In genomic region chr17:69196656-69197055, GRCm38 (mm10) we compare ENCODE assay signal across 12 mouse cellular contexts.
DNase-seq lines count a peak whose midpoint lies in the region; ATAC-seq lines count a peak whose summit lies in the region.
"Had no signal": no experiment of that assay in that cellular context is flagged by ENCODE, and none has a peak within 500 bp of the region (broad histone marks: within the 10 kb centered on the region; RNA-seq: fewer than 3 reads in every experiment).

No protein-coding gene starts in this region.

- H3K4me1 ChIP-seq in forebrain, embryonic 12.5 days = peaks cover 27% of the 10 kb centered on the region
- peaks cover 41% of the 10 kb centered on the region for H3K4me1 ChIP-seq in forebrain, embryonic 10.5 days

- H3K27me3 ChIP-seq in forebrain, embryonic 12.5 days = no peaks in the 10 kb centered on the region
- H3K27me3 ChIP-seq in forebrain, embryonic 10.5 days (ENCODE audit: poor library complexity, severe bottlenecking) = no peaks in the 10 kb centered on the region
- H3K27me3 ChIP-seq: hindbrain, embryonic 15.5 days; midbrain, embryonic 12.5 days had no signal

- no peak overlapping the region for H3K4me3 ChIP-seq in forebrain, embryonic 12.5 days (replicated peaks)
- H3K4me3 ChIP-seq in forebrain, embryonic 10.5 days = no peak overlapping the region
- H3K4me3 ChIP-seq: hindbrain, embryonic 15.5 days; midbrain, embryonic 12.5 days had no signal

- 74% methylated on average over 10 of the region's 10 CpGs for WGBS in forebrain, embryonic 12.5 days
- 76% methylated on average over 10 of the region's 10 CpGs for WGBS in forebrain, embryonic 10.5 days

- H3K27ac ChIP-seq in forebrain, embryonic 12.5 days = no peak overlapping the region
- H3K27ac ChIP-seq in forebrain, embryonic 10.5 days = no peak overlapping the region
- H3K27ac ChIP-seq: hindbrain, embryonic 15.5 days; midbrain, embryonic 12.5 days had no signal

- H3K9me3 ChIP-seq in forebrain, embryonic 12.5 days = no peaks in the 10 kb centered on the region
- no peaks in the 10 kb centered on the region for H3K9me3 ChIP-seq in forebrain, embryonic 10.5 days
- H3K9me3 ChIP-seq: hindbrain, embryonic 15.5 days; midbrain, embryonic 12.5 days had no signal

- no peak for DNase-seq in forebrain, embryonic 10.5 days (ENCODE audit: extremely low spot score, low spot score)
- DNase-seq in retina, postnatal 1 day = peak; percentile 25
- no peak for DNase-seq in retina, embryonic 14.5 days (ENCODE audit: low spot score)
- DNase-seq in heart, postnatal 4 days = peak; percentile 41
- peak; percentile 42 for DNase-seq in telencephalon, adult 2 months (ENCODE audit: low read depth, low spot score)
- DNase-seq in kidney, adult 8-10 months = no peak
- DNase-seq: adrenal gland, postnatal 36 days; cerebellum, postnatal 36 days had no signal

- no peak overlapping the region for H3K4me2 ChIP-seq in forebrain, embryonic 12.5 days
- H3K4me2 ChIP-seq: hindbrain, embryonic 15.5 days; midbrain, embryonic 12.5 days had no signal

- no peaks in the 10 kb centered on the region for H3K36me3 ChIP-seq in forebrain, embryonic 12.5 days (replicated peaks)
- H3K36me3 ChIP-seq in forebrain, embryonic 10.5 days (replicated peaks) = no peaks in the 10 kb centered on the region
- H3K36me3 ChIP-seq: hindbrain, embryonic 15.5 days; midbrain, embryonic 12.5 days had no signal

- H3K9ac ChIP-seq in forebrain, embryonic 12.5 days = no peak overlapping the region
- H3K9ac ChIP-seq: hindbrain, embryonic 15.5 days; midbrain, embryonic 12.5 days had no signal

- ATAC-seq in forebrain, embryonic 12.5 days (ENCODE audit: low FRiP score) = 0 out of 2 replicates have a peak, but pooled peaks have one; percentile 45
- ATAC-seq in erythroid progenitor cell, adult 5-6 weeks (replicated peaks; ENCODE audit: low FRiP score, poor library complexity, severe bottlenecking) = no peak

Comparison
In these comparisons a context has a peak if more than half of its experiments do, and no peak if none do; other contexts are left out.
1. DNase-seq: peak in retina, postnatal 1 day (single experiment), heart, postnatal 4 days (single experiment) and telencephalon, adult 2 months (single experiment); none in forebrain, embryonic 10.5 days (single experiment), retina, embryonic 14.5 days (single experiment) and kidney, adult 8-10 months (0 of 2).